Mouse (Mus musculus) limb, embryonic 15.5 days (tissue): Measurements from ENCODE around the gene Gm28308. TPM values are rescaled to one million over a fixed set of nuclear protein-coding genes. Genes with fewer than 3 reads are reported as not detected.

Experiments
- ATAC-seq: fragments of 200-750 bp; cut with Nextera tagmentation; 2 replicates; pipeline ENCODE4 v1.8.0; 2017; ENCODE audit warnings: low read depth, moderate TSS enrichment; ENCODE audit not compliant: insufficient number of reproducible peaks, low FRiP score, low TSS enrichment
- H3K27ac ChIP-seq: fragments of 300-500 bp; sonication (generic); 2 replicates; pipeline ENCODE4 v1.5.1; 2015; ENCODE audit warnings: moderate library complexity, mild to moderate bottlenecking, inconsistent platforms
- H3K27me3 ChIP-seq: fragments of 300-500 bp; sonication (generic); 2 replicates; pipeline ENCODE4 v1.6.1; 2015; ENCODE audit warnings: inconsistent platforms
- H3K36me3 ChIP-seq: fragments of 300-500 bp; sonication (generic); 2 replicates; pipeline ENCODE4 v1.6.1; 2015; ENCODE audit warnings: inconsistent platforms
- H3K4me1 ChIP-seq: fragments of 300-500 bp; sonication (generic); 2 replicates; pipeline ENCODE4 v1.6.1; 2015; ENCODE audit warnings: inconsistent platforms
- H3K4me2 ChIP-seq: fragments of 300-500 bp; sonication (generic); 2 replicates; pipeline ENCODE4 v1.6.1; 2015; ENCODE audit warnings: mild to moderate bottlenecking, inconsistent platforms
- H3K4me3 ChIP-seq: fragments of 300-500 bp; sonication (generic); 2 replicates; pipeline ENCODE4 v1.5.1; 2015; ENCODE audit warnings: mild to moderate bottlenecking, inconsistent platforms
- H3K9ac ChIP-seq: fragments of 300-500 bp; sonication (generic); 2 replicates; pipeline ENCODE4 v1.6.1; 2015; ENCODE audit warnings: inconsistent platforms
- H3K9me3 ChIP-seq: fragments of 300-500 bp; sonication (generic); 2 replicates; pipeline ENCODE4 v1.6.1; 2016; ENCODE audit warnings: inconsistent platforms
- WGBS: fragments of 180-500 bp; shearing (Covaris S2); methylation state at CpG from one replicate; pipeline ENCODE4 v1.1.7; 2015; 5-methylcytosine and 5-hydroxymethylcytosine counted together
- polyA plus RNA-seq: library from polyadenylated mRNA; unstranded; fragments of >200 nt; fragmentation: Nextera tagmentation; extraction: Ambion mirVana; gene quantifications from 2 replicates; pipeline ENCODE4 v1.2.1, GENCODE M21; 2015

Gm28308 gene
- polyA plus RNA-seq, 1 experiment from 2014 or later, result 0.70 TPM

GRCm38 (mm10) chr6:52252016-52252774 is 39.1 kb upstream of the Gm28308 start:
- peak; percentile 35 for ATAC-seq
- Histone ChIP-seq H3K36me3 (no peaks in the 10 kb centered on the region), H3K4me1 (peaks cover 15% of the 10 kb centered on the region), H3K27me3 (peaks cover 14% of the 10 kb centered on the region), H3K27ac (peak overlapping the region; percentile 90), H3K4me3 (peak overlapping the region; percentile 39), H3K9ac (peak overlapping the region; percentile 55), H3K9me3 (no peaks in the 10 kb centered on the region), H3K4me2 (peak overlapping the region; percentile 56)
- WGBS, result 6% methylated on average over 24 of the region's 24 CpGs

GRCm38 (mm10) chr6:52251177-52251879 is 38.2 kb upstream of the Gm28308 start:
- no peak for ATAC-seq
- H3K4me1 ChIP-seq, result peaks cover 15% of the 10 kb centered on the region
- H3K4me3 ChIP-seq, result peak overlapping the region; percentile 39
- H3K27me3 ChIP-seq, result peaks cover 14% of the 10 kb centered on the region
- H3K4me2 ChIP-seq, result peak overlapping the region; percentile 56
- H3K9ac ChIP-seq, result peak overlapping the region; percentile 10
- H3K27ac ChIP-seq, result peak overlapping the region; percentile 90
- 17% methylated on average over 7 of the region's 7 CpGs for WGBS
- H3K9me3 ChIP-seq, result no peaks in the 10 kb centered on the region
- no peaks in the 10 kb centered on the region for H3K36me3 ChIP-seq

DNA sequence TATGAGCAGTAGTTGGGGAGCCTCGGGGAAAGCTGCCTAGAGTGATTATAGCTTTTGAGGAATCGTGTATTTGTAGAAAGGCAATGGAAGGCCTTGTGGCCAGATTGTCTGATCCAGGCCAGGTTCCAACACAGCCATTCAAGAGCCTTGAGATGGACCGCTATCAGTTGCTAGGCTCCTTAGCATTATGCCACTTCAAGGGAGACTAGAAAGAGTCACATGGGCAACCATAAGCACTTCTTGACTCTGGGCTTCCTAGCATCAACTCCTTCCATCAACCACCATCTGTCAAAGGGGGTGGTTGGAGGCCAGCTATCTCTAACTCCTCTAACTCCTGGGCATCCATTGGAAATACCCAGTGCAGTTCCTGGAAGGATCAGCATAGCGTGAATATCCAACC is 36.7 kb upstream of the Gm28308 start:
- WGBS, result 11% methylated on average over 4 of the region's 4 CpGs
- Histone ChIP-seq H3K4me1 (peaks cover 15% of the 10 kb centered on the region), H3K27me3 (peaks cover 14% of the 10 kb centered on the region), H3K4me2 (peak overlapping the region; percentile 60), H3K36me3 (no peaks in the 10 kb centered on the region), H3K27ac (peak overlapping the region; percentile 91), H3K4me3 (peak overlapping the region; percentile 64), H3K9ac (0 out of 2 replicates have a peak overlapping the region, but pooled peaks have one; percentile 47), H3K9me3 (no peaks in the 10 kb centered on the region)
- no peak for ATAC-seq

DNA sequence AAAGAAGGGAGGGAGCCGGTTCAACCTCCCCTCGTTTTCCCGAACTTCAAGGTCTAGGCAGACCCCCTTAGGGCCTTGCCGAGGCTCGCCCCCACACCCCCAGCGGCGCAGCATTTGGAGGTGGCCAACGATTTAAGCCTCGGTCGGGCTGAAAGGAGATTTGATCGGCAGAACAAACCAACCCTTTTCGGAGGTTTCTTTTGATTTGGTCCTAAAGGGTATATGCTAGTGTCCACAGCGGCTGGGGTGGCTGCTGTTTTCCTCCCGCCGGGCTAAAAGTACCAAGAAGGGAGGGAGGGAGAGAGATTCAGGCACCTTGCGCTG is 36.2 kb upstream of the Gm28308 start:
- ATAC-seq, result no peak
- WGBS, result 9% methylated on average over 16 of the region's 16 CpGs
- H3K4me3 ChIP-seq, result peak overlapping the region; percentile 64
- H3K9ac ChIP-seq, result peak overlapping the region; percentile 47; the same call in 1 of the 2 replicates
- peak overlapping the region; percentile 60 for H3K4me2 ChIP-seq
- H3K36me3 ChIP-seq, result no peaks in the 10 kb centered on the region
- peaks cover 15% of the 10 kb centered on the region for H3K4me1 ChIP-seq
- H3K27ac ChIP-seq, result peak overlapping the region; percentile 91
- no peaks in the 10 kb centered on the region for H3K9me3 ChIP-seq
- peaks cover 14% of the 10 kb centered on the region for H3K27me3 ChIP-seq

DNA sequence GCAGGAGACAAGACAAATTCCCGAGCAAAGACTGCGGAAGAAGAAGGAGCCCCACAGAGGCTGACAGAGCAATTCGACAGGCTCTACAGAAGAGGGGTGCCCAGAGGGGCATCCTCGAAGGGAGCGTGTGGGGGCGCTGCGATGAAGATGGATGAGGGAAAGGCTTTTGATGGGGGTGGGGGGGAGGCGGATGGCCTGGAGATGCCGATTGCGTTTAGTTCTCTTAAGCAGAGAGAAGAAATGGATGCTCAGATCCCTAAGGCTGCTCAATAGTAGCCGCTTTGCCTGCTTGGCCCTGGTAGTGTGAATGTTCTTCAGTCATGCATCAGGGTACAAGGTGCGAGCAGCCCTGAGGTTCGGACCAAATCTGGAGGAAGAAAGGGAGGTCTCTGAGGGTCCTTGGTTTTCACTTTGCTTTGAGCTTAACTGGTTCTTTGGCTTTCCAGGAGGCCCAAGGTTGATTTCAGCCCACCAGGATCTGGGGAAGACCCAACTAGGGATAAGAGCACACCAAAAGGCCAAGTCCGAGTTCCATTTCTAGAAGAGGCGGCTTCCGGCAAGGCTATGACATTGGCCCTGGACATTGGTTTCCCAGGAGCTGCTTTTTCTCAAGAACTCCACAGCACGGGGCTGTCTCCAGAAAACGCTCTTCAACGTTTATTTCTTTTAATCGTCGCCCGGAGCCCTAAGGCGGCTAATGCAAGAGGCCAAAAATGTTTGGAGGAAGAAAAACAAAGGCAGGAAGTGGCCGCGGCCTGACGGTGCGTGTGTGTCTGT is 35.7 kb upstream of the Gm28308 start:
- Histone ChIP-seq H3K9me3 (no peaks in the 10 kb centered on the region), H3K4me1 (peaks cover 17% of the 10 kb centered on the region), H3K9ac (peak overlapping the region; percentile 47), H3K4me3 (peak overlapping the region; percentile 64), H3K36me3 (no peaks in the 10 kb centered on the region), H3K27ac (peak overlapping the region; percentile 91), H3K27me3 (peaks cover 14% of the 10 kb centered on the region), H3K4me2 (peak overlapping the region; percentile 60)
- ATAC-seq, result no peak
- WGBS, result 9% methylated on average over 27 of the region's 27 CpGs

DNA sequence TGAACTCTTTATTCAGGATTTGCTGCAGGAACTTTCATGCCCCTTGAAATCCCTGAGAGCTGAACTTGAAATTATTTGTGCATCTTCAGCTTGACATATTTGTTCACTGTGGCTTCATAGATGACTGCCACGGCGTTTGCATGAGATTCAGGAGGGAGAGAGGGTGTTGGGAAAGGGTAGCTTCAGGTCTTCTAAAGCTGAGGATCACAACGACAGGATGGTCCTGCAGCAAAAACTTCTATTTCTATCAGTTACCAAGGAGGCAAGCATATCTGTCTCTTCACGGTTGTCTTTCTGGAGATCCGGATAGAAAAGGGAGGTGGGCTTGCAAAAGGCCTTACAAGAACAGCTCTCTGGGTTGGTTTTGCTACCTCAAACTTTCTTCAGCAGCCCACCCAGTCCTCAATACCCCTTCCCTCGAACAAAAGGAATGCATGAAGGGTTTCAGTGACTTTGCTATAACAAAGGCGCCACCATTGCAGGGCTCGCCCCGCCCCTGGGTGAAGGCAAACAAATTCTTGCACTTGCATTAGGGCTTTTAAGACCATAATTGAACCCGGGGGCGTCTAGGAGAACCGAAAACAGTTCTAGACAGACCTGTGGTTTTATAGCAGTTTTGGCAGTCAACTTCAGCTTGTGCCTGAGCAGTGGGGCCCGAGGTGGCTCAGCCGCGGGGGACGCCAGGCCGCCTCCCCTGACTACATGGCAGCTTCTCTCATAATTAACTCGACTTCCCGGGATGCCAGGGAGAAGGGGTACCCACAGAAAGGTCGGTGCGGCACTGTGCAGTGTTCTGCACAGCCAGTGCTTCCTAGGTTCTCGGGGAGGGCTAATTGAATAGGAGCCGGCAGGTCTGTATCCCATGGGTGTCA is 34.9 kb upstream of the Gm28308 start:
- WGBS, result 7% methylated on average over 23 of the region's 23 CpGs
- Histone ChIP-seq H3K4me3 (peak overlapping the region; percentile 64), H3K27me3 (peaks cover 13% of the 10 kb centered on the region; the same call in 1 of the 2 replicates), H3K4me2 (peak overlapping the region; percentile 60), H3K9ac (peak overlapping the region; percentile 47), H3K4me1 (peaks cover 24% of the 10 kb centered on the region), H3K27ac (peak overlapping the region; percentile 91), H3K9me3 (no peaks in the 10 kb centered on the region), H3K36me3 (no peaks in the 10 kb centered on the region)
- ATAC-seq, result no peak

- H3K4me2 ChIP-seq, result peak overlapping the region; percentile 60
- WGBS, result 9% methylated on average over 3 of the region's 3 CpGs
- peaks cover 32% of the 10 kb centered on the region for H3K4me1 ChIP-seq
- peak overlapping the region; percentile 64 for H3K4me3 ChIP-seq
- H3K9me3 ChIP-seq, result no peaks in the 10 kb centered on the region
- peak overlapping the region; percentile 89 for H3K9ac ChIP-seq
- 0 out of 2 replicates have a peak, but pooled peaks cover 15% of the 10 kb centered on the region for H3K27me3 ChIP-seq
- ATAC-seq, result no peak
- peak overlapping the region; percentile 96 for H3K27ac ChIP-seq
- no peaks in the 10 kb centered on the region for H3K36me3 ChIP-seq
Observed at GRCm38 (mm10) chr6:52246916-52247315, 33.8 kb upstream of the Gm28308 start.

DNA sequence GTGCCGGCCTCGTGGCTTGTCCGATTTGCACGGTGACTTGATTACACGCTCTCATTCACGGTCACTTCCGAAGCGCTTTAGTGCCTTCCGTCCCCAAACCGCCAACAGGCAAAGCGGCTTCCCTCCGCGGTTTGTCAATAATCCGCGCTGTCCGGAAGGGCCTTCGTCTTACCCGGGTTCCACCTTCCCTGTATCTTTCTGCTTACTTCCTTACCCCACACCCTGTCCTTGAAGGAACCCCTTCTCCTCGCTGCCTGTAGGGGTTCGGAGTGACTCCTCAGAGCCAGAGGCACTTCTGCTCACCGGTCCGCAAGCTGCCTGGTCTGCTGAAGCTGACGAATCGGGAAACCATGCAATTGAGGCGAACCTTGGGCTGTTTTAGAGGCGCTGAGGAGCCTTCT is 33.3 kb upstream of the Gm28308 start:
- Histone ChIP-seq H3K4me2 (peak overlapping the region; percentile 60), H3K9ac (peak overlapping the region; percentile 89), H3K4me1 (peaks cover 32% of the 10 kb centered on the region), H3K36me3 (no peaks in the 10 kb centered on the region), H3K27ac (peak overlapping the region; percentile 96), H3K27me3 (peaks cover 14% of the 10 kb centered on the region; the same call in 1 of the 2 replicates), H3K4me3 (peak overlapping the region; percentile 64), H3K9me3 (no peaks in the 10 kb centered on the region)
- WGBS, result 2% methylated on average over 26 of the region's 26 CpGs
- ATAC-seq, result no peak

DNA sequence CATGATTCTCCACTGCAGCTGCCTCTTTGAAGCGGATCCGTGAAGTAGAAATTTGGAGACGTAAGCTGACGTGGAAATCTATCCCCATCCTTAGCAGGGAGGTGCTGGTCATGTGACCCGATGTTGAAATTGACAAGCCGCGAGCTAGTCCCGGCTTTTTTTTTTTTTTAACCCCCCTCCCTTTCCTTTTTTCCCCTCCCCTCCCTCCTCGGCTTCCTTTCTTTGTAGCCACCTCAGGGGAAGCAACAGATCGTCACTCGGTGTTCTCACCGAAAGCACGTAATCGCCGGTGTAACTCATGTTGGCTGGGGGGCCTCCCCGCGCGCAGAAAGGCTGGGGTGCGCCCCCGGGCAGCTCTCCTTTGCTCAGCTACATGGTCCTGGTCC is 32.6 kb upstream of the Gm28308 start, which contains the start of gene Hoxa11:
Gene Hoxa11 (minus strand): TSS at position 54 of the 386 bp plus-strand sequence.
- no peaks in the 10 kb centered on the region for H3K36me3 ChIP-seq
- peak within 1 kb of the TSS; percentile 96 for H3K27ac ChIP-seq
- H3K4me1 ChIP-seq, result peaks cover 35% of the 10 kb centered on the region
- peak within 1 kb of the TSS; percentile 89 for H3K9ac ChIP-seq
- H3K4me2 ChIP-seq, result peak within 1 kb of the TSS; percentile 60
- H3K27me3 ChIP-seq, result peaks cover 20% of the 10 kb centered on the region; the same call in 1 of the 2 replicates
- H3K4me3 ChIP-seq, result peak within 1 kb of the TSS; percentile 64
- ATAC-seq, result peak; percentile 70
- no peaks in the 10 kb centered on the region for H3K9me3 ChIP-seq
- WGBS, result under 1% methylated on average over 20 of the region's 20 CpGs

- no peaks in the 10 kb centered on the region for H3K36me3 ChIP-seq
- peak overlapping the region; percentile 96 for H3K27ac ChIP-seq
- H3K4me2 ChIP-seq, result peak overlapping the region; percentile 60
- H3K4me3 ChIP-seq, result peak overlapping the region; percentile 64
- ATAC-seq, result peak; percentile 23
- H3K4me1 ChIP-seq, result peaks cover 39% of the 10 kb centered on the region
- H3K9ac ChIP-seq, result peak overlapping the region; percentile 89
- no peaks in the 10 kb centered on the region for H3K9me3 ChIP-seq
- under 1% methylated on average over 64 of the region's 71 CpGs for WGBS
- peaks cover 20% of the 10 kb centered on the region; the same call in 1 of the 2 replicates for H3K27me3 ChIP-seq
Observed at GRCm38 (mm10) chr6:52245040-52245756, 32.1 kb upstream of the Gm28308 start.
